Mouse (Mus musculus) MEL-GATA-1-ER (cell line): ENCODE results near the gene Nnmt.

Experiments
- DNase-seq: peaks from one replicate; pipeline ENCODE4 v3.0.0-alpha.2; 2012; ENCODE audit warnings: low read depth; ENCODE audit errors: extremely low read depth

Nnmt gene

DNA sequence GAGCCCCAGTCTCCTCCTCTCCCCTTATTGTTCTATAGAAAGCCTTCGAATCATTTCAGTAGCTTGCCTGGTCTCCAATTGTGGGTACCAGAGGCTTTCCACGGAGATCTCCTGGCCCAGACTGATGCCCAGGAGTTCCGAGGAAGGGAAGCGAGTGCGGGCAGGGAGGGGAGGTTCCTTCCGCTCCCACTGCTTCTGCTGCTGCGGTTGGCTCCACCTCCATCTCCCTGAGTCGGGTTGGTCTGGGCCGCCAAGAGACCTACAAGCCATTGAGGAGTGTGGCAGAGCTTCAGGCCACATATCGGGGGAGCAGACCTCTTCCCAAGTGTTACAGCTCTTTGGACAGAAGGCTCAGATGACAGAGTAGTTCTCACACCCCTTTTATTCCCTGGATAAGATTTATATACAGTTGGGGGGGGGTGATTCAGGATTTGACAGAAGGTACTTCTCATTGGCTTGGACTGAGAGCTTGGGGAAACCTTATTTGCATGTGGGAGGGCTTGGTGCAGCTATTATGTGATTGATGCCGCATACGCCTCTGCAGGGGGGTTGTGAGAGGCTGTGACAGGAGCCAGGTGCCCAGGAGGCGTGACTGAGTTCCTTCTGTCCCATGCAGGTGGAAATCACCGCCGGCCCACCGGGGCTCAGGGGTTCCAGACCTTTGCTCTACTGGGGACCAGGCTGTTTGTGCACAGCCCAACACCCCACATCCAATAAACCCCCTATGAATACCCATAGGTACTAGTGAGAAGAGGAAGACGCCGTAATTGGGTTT lies 30.8 kb upstream of the Nnmt start:
- DNase-seq, result no peak

DNA sequence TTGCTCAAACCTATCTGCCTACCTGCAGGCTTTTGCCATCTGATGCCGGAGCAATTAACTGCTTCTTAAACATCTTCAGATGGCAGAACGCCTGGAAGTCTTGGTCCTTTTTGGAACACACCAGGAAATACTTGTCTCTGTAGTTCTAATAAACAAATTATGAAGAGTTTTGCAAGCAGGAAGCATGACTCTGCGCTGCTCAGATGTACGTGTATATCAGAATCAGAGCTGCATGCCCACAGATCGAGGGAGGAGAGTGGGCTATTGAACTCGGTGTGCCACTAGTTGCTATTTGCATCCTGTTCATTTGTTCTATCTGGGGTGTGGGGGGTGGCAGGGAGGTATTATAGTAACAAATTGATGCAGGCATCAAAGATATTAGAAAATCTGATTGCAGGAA lies 28.2 kb upstream of the Nnmt start:
- no peak for DNase-seq

- DNase-seq, result no peak
Observed at GRCm38 (mm10) chr9:48619268-48619667, 14.3 kb upstream of the Nnmt start.

GRCm38 (mm10) chr9:48618589-48618988 lies 13.6 kb upstream of the Nnmt start:
- peak; percentile 22 for DNase-seq

- DNase-seq, result no peak
Observed at GRCm38 (mm10) chr9:48618111-48618510, 13.2 kb upstream of the Nnmt start.

- DNase-seq, result no peak
Observed at GRCm38 (mm10) chr9:48617511-48618010, 12.6 kb upstream of the Nnmt start.

- no peak for DNase-seq
Observed at GRCm38 (mm10) chr9:48613221-48613620, 8.3 kb upstream of the Nnmt start.

DNA sequence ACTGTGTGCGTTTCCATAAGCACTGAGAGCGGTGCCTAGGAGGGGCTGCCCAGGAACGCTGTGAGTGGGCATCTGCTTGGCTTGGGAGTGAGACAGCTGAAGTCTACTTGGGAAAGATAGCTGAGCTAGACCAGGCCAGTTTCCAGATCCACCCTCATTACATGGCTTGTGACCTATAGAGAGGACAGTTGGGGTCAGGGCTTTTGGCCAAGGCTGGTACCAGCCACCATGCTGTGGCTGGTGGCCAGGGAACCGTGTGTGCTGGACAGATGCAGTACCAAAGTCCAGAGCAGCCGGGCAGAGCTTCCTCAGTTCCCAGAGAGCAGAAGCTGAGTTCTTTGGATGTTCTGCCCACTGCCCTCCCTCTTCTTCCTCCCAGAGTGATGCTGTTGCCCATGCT lies 7.6 kb upstream of the Nnmt start:
- DNase-seq, result no peak

DNA sequence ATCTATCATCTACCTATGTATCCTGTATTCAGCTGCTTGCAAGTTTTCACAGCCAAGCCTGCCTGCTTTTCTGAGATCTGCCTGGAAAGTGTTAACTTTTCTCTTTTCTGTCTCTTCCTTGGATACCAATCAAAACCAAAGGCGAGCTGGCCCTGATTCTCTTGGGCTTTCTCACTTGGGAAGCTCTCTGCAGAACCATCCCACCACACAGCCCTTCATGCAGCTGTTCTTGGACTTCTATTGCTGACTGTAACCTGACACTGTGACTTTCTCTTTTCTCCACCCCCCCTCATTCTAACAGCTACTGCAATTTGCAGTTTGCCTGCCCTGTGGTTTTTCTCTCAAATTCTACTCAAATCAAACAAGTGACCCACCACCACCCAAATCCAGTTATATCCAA lies 6.1 kb upstream of the Nnmt start:
- DNase-seq, result no peak

GRCm38 (mm10) chr9:48609734-48610133 lies 4.8 kb upstream of the Nnmt start:
- DNase-seq, result no peak

- DNase-seq, result no peak
Observed at GRCm38 (mm10) chr9:48607417-48607816, 2.5 kb upstream of the Nnmt start.

DNA sequence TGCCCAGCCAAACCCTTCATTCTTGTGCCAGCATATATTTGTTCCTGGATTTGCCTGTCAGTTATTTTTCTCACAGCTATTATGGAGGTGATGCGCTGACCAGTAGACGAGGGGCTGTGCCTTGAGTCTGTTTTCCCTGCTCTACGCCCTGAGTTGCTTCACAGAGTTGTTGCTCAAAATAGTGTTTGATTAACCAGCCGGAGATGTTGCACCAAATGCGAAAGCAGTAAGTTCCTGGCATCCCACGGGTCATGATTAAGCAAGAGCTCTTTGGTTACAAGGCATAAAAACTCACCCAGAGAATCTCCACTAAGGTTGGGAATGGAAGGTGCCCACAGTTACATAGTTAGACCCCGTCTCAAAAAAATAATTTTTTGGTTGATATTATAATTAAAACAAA lies 1.2 kb upstream of the Nnmt start:
- DNase-seq, result no peak

DNA sequence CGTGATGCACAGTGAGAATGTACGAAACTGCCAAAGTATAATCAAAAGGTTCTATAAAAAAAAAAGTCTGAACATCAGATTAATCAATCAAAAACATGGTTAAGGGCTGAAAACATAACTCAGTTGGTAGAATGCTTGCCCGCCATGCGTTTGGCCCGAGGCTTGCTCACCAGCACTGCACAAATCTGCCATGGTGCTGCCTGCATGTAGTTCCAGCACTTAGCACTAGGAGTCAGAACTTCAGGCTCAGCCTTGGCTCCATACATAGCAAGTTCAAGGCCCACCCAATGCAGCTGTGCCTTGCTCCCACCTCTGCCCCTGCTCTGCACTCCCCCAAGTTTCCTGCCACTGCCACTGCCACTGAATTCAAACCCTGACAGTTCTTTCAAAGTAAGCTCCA lies 744 bp upstream of the Nnmt start:
- no peak for DNase-seq

DNA sequence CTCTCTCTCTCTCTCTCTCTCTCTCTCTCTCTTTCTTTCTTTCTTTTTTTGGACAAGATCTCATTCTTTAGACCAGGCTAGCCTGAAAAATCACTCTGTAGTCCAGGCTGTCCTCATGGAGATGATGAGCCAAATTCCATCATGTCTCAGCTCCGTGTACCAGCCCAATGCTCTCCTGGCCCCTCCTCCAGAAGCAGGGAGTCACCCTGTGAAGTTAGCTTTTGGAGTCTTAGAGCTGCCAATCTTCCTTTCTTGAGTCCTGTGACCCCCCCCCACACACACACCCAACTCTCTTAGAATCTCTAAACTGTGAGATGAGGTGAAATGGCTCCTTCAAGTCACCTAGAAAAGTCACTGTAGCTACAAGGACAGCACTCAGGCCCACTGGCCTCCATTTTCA lies 727 bp downstream of the Nnmt start:
- no peak for DNase-seq

DNA sequence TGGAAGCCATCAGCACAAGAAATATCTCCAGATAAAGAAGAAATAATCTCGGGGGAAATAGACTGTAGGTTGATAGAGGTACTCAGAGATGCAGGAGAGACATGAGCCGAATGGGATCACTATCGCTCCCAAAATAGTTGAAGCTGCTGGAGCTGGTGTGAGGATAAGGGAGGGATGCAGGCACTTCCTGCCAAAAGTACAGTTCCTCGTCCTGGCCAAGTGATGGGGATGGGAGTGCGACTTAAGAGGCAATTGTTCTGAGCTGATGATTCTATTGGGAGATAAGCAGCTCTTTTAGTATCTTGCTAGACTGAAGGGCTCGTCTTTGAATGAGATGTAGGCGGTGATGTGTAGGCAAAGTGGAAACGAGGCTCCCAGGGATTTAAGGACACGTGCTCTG lies 4.1 kb downstream of the Nnmt start:
- DNase-seq, result no peak

DNA sequence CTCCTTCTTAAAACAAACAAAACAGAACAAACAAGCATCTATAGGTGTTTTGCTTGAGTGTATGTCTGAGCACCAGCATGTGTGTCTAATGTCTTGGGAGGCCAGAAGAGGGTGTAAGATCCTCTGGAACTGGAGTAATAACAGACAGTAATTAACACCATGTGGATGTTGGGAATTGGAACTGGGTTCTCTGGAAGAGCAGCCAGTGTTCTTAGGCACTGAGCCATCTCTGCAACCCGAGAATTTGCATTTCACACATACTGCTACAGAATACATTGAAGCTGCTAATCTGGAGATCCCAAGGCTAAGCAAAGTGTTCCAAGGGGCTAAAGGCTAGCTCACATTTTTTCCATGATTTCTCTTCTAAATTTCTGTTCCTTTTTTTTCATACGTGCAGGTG lies 4.9 kb downstream of the Nnmt start:
- DNase-seq, result no peak

DNA sequence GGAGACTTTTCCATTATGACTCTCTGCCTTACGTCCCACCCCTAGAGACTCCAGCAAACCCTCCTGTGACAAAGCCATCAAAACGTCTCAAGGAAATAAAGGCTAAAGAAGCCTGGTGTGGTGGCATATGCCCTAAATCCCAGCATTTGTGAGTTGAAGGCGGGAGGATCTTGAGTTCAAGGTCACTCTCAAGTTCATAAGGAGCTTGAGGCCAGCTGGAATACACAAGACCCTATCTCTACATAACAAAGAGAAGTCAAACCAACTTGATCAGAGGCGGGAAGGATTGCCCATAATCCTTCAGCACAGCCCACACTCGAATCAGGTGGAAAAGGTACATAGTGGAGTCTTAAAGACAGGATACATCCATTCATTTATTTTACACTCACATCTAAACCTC lies 7.5 kb downstream of the Nnmt start:
- no peak for DNase-seq

- DNase-seq, result no peak
Observed at GRCm38 (mm10) chr9:48596924-48597323, 8.0 kb downstream of the Nnmt start.

DNA sequence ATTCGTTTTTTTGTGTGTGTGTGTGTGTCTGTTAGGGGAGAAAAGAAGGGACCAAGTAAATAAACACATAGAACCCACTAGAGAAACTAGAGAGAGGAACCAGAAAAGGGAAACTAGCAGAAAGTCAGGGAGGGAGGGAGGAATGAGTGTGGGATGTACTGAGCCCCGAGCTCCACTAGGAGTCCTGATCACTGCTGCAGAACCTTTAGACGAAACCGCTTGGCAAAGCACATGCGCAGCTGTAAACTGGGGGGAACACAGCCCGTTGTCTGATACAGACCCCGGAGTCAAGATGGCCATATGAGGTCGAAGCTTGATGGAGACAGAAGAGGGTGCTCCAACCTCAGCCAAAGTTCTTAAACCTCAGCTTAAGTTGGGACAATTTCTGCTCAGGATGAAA lies 11.0 kb downstream of the Nnmt start:
- no peak for DNase-seq

- DNase-seq, result no peak
Observed at GRCm38 (mm10) chr9:48590606-48591005, 14.3 kb downstream of the Nnmt start.

- DNase-seq, result peak; percentile 17
Observed at GRCm38 (mm10) chr9:48586332-48586731, 18.6 kb downstream of the Nnmt start.

DNA sequence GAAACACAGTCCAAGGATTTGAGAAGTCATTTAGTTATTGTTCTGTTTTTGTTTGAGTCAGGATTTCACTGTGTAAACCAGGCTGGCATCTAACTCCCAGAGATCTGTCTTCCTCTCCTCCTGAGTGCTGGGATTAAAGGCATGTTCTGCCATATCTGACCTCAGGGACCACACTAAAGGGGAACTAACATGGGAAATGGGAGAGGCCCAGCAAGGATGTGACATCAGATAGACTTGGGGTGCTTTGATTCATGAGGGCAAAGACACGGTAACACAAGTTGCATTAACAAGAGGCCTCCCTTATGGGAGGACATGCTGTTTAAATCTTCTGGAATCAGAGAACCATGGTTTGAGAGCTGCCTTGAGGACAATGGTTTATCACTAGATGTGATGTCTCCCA lies 24.1 kb downstream of the Nnmt start:
- no peak for DNase-seq

GRCm38 (mm10) chr9:48562388-48562787 lies 42.6 kb downstream of the Nnmt start:
- no peak for DNase-seq
